Mouse (Mus musculus) megakaryocyte, embryonic 14.5 days (primary cell): ENCODE measurements at regions not wholly inside any gene's neighbourhood (a gene's known extent, or its start where the extent isn't known, plus 50 kb on each side); places are given as distances from the start of the nearest gene placed in this dataset.

Experiments
- H3K27me3 ChIP-seq: replicated peaks from 2 replicates; pipeline ENCODE3; 2012; ENCODE audit warnings: inconsistent platforms
- H3K36me3 ChIP-seq: replicated peaks from 2 replicates; pipeline ENCODE3; 2012; ENCODE audit warnings: low read length, inconsistent platforms, mixed read lengths
- H3K4me1 ChIP-seq: 2 replicates; pipeline ENCODE4 v1.6.1; 2012; ENCODE audit warnings: inconsistent platforms
- H3K4me3 ChIP-seq: replicated peaks from 2 replicates; pipeline ENCODE3; 2012; ENCODE audit warnings: moderate library complexity, mild to moderate bottlenecking, inconsistent platforms
- H3K9me3 ChIP-seq: 2 replicates; pipeline ENCODE4 v1.6.1; 2012; ENCODE audit warnings: inconsistent platforms
- FLI1 ChIP-seq: IDR thresholded peaks from 2 replicates; pipeline ENCODE4 v1.6.1; 2012; ENCODE audit warnings: low read length, inconsistent platforms, mixed read lengths
- GATA1 ChIP-seq: IDR thresholded peaks from 3 replicates; pipeline ENCODE4 v1.6.1; 2012; ENCODE audit warnings: mixed read lengths, low read length, inconsistent platforms, borderline replicate concordance

DNA sequence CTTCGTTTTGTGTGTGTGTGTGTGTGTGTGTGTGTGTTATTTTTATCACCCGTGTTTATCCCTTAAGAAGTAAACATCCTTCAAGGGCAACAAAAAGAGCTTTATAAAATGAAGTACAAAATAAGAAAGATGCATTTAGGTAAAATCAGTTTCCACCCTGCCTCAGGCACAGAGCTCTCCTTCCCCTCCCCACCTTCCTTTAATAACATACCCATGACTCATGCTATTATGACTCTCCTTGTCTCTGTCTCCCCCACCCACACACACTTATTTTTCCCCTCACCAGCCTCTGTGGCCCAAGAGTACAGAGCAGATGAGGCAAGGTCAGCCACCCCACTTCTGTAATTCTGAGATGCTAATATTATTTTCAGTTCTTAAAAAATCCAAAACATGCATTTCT, 144.0 kb downstream of the Tpbg start:
- Histone ChIP-seq H3K9me3 (no peaks in the 10 kb centered on the region), H3K4me1 (no peaks in the 10 kb centered on the region), H3K27me3 (no peaks in the 10 kb centered on the region), H3K36me3 (no peaks in the 10 kb centered on the region), H3K4me3 (no peak overlapping the region)
- TF ChIP-seq FLI1, result no peak
- no peak for TF ChIP-seq GATA1

GRCm38 (mm10) chr9:86002996-86003395, 160.8 kb downstream of the Tpbg start:
- Histone ChIP-seq H3K4me1 (no peaks in the 10 kb centered on the region), H3K36me3 (no peaks in the 10 kb centered on the region), H3K9me3 (peaks cover 2% of the 10 kb centered on the region; the same call in 1 of the 2 replicates), H3K4me3 (no peak overlapping the region), H3K27me3 (no peaks in the 10 kb centered on the region)
- TF ChIP-seq GATA1, result no peak
- no peak for TF ChIP-seq FLI1

DNA sequence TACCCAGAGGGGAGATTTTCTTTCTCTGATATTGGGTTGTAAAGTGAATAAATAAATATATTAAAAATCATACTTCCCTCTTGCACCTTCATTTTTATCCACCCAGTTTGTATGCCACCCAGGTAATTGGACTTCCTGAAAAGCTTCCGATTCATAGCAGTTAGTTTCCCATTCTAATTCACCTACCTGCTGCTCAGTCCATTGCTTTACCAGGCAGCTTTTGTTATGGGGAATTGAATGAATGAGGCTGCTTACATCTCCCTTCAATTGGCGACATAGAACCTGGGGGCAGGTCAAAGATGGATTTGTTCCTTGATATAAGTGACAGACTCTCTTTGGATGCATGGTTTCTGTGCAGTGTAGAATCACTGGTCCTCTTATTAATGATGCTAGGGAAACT, 169.5 kb downstream of the Tpbg start:
- Histone ChIP-seq H3K4me1 (no peaks in the 10 kb centered on the region), H3K36me3 (no peaks in the 10 kb centered on the region), H3K4me3 (no peak overlapping the region), H3K9me3 (no peaks in the 10 kb centered on the region), H3K27me3 (no peaks in the 10 kb centered on the region)
- TF ChIP-seq GATA1, result no peak
- no peak for TF ChIP-seq FLI1

DNA sequence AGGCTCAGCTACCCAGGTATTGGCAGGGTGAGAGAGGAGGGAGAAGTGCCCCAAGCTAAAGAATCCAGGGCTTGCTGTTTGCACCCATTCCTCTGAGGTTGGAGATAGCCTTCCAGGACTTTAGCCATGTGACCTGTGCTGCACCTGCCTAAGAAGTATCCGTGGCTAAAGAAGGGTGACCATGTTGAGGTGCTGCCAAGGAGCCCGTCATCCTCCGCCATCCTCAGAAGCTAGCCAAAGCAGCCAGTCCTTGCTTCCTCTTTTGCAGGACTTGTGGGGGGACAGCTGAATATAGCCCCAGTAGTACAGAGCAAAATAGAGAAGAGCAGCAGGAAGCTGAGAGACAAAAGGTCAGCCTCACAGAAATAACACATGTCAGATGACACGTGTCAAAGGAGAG, 173.7 kb downstream of the Tpbg start:
- 0 out of 2 replicates have a peak, but pooled peaks cover 3% of the 10 kb centered on the region for H3K9me3 ChIP-seq
- H3K4me3 ChIP-seq, result no peak overlapping the region
- no peaks in the 10 kb centered on the region for H3K4me1 ChIP-seq
- H3K36me3 ChIP-seq, result no peaks in the 10 kb centered on the region
- TF ChIP-seq GATA1 (no peak), FLI1 (no peak)
- no peaks in the 10 kb centered on the region for H3K27me3 ChIP-seq

- Histone ChIP-seq H3K4me1 (no peaks in the 10 kb centered on the region), H3K27me3 (no peaks in the 10 kb centered on the region), H3K9me3 (0 out of 2 replicates have a peak, but pooled peaks cover 3% of the 10 kb centered on the region), H3K4me3 (no peak overlapping the region), H3K36me3 (no peaks in the 10 kb centered on the region)
- TF ChIP-seq FLI1 (no peak), GATA1 (no peak)
Measured at GRCm38 (mm10) chr9:86020133-86020532, 178.0 kb downstream of the Tpbg start.

- TF ChIP-seq GATA1 (no peak), FLI1 (no peak)
- Histone ChIP-seq H3K27me3 (no peaks in the 10 kb centered on the region), H3K9me3 (0 out of 2 replicates have a peak, but pooled peaks cover 3% of the 10 kb centered on the region), H3K4me1 (no peaks in the 10 kb centered on the region), H3K36me3 (no peaks in the 10 kb centered on the region), H3K4me3 (no peak overlapping the region)
Measured at GRCm38 (mm10) chr9:86020765-86021164, 178.6 kb downstream of the Tpbg start.

DNA sequence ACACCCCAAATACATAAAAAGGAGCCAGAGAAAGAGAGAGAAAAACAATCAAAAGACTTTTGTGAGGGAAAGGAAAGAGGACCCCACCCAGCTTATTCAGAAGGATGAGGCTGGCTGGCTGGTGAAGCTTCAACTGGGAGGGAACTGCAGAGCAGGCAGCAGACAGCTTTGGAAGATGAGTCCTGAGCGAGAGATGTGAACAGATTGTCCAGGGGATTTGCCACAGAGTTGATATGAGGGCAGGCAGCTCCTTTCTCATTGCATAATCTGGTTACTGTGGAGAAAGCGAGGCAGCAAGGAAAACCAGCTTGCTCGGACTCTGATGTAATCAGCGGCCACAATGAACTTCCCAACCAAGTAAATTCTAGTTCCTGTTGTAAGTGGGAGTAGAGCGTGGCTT, 188.6 kb downstream of the Tpbg start:
- TF ChIP-seq FLI1 (no peak), GATA1 (no peak)

DNA sequence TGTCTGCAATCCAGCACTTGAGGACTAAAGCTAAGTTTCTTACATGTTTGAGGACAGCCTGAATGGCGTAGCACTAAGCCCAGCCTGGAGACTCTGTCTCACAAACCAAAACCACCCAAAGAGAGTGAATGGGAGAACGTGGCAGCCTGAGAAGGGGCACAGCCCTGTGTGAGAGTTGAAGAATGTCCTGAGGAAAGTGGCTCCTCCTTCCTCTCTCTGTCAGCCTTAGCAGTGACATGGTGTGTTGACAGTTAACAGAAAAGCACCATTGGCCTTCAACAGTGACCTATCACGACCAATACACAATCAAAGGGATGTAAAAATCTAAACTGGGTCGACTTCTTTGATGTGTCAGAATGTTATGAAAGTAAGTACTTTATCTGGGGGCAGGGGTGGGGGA, 201.9 kb downstream of the Tpbg start:
- Histone ChIP-seq H3K36me3 (no peaks in the 10 kb centered on the region), H3K4me3 (no peak overlapping the region), H3K27me3 (no peaks in the 10 kb centered on the region), H3K9me3 (no peaks in the 10 kb centered on the region), H3K4me1 (no peaks in the 10 kb centered on the region)
- TF ChIP-seq GATA1 (no peak), FLI1 (no peak)

More for the DNA sequence above, 188.6 kb downstream of the Tpbg start:
- Histone ChIP-seq H3K9me3 (0 out of 2 replicates have a peak, but pooled peaks cover 5% of the 10 kb centered on the region), H3K27me3 (no peaks in the 10 kb centered on the region), H3K4me3 (no peak overlapping the region), H3K36me3 (no peaks in the 10 kb centered on the region), H3K4me1 (no peaks in the 10 kb centered on the region)

- H3K4me1 ChIP-seq, result no peaks in the 10 kb centered on the region
- H3K36me3 ChIP-seq, result no peaks in the 10 kb centered on the region
- H3K9me3 ChIP-seq, result no peaks in the 10 kb centered on the region
- H3K27me3 ChIP-seq, result no peaks in the 10 kb centered on the region
- no peak for TF ChIP-seq FLI1
- no peak overlapping the region for H3K4me3 ChIP-seq
Measured at GRCm38 (mm10) chr9:86058116-86058515, 215.9 kb downstream of the Tpbg start.

DNA sequence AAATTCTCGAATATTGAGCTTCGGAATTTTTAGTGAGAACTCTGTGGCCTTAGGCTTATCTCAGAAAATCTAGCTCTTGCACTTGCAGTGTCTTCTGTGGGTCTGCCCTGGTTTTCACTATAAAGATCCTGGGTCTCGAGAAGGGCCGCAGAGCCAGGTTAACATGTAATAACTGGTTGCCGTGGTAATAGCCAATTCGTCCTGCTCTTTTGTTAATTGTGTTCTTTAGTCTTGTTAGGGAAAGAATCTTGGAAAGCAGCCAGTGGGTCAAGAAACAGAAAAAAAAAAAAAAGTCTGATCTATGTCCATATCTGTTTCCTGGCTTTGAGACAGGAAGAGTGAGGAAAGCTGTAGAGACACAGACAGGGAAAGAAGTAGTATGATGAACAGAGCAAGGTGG, 217.9 kb downstream of the Tpbg start:
- TF ChIP-seq FLI1, result no peak
- no peaks in the 10 kb centered on the region for H3K27me3 ChIP-seq

GRCm38 (mm10) chr9:86061230-86061629, 219.1 kb downstream of the Tpbg start:
- Histone ChIP-seq H3K4me1 (no peaks in the 10 kb centered on the region), H3K27me3 (no peaks in the 10 kb centered on the region), H3K36me3 (no peaks in the 10 kb centered on the region), H3K4me3 (no peak overlapping the region), H3K9me3 (no peaks in the 10 kb centered on the region)
- TF ChIP-seq FLI1 (no peak), GATA1 (no peak)

More for the DNA sequence above, 217.9 kb downstream of the Tpbg start:
- H3K4me3 ChIP-seq, result no peak overlapping the region
- no peaks in the 10 kb centered on the region for H3K36me3 ChIP-seq
- no peaks in the 10 kb centered on the region for H3K9me3 ChIP-seq
- H3K4me1 ChIP-seq, result no peaks in the 10 kb centered on the region
